In genomic region chr9:23341246-23341645, GRCm38 (mm10) we compare ENCODE assay signal across 30 mouse cellular contexts.
DNase-seq lines count a peak whose midpoint lies in the region; ATAC-seq and TF ChIP-seq lines count a peak whose summit lies in the region.
"Had no signal": no experiment of that assay in that cellular context is flagged by ENCODE, and none has a peak within 500 bp of the region (broad histone marks: within the 10 kb centered on the region; RNA-seq: fewer than 3 reads in every experiment).

No protein-coding gene starts in this region.

- H3K4me1 ChIP-seq in forebrain, postnatal 0 days (ENCODE audit: insufficient read depth): no peaks in the 10 kb centered on the region
- H3K4me1 ChIP-seq in forebrain, embryonic 16.5 days (replicated peaks; ENCODE audit: control insufficient read depth, insufficient read depth, low read length): no peaks in the 10 kb centered on the region
- H3K4me1 ChIP-seq: embryonic facial prominence, embryonic 10.5 days; embryonic facial prominence, embryonic 13.5 days; hindbrain, embryonic 10.5 days had no signal

- no peak overlapping the region for H3K4me2 ChIP-seq in forebrain, postnatal 0 days (ENCODE audit: low read depth)
- no peak overlapping the region for H3K4me2 ChIP-seq in forebrain, embryonic 16.5 days (ENCODE audit: low read length)
- H3K4me2 ChIP-seq: embryonic facial prominence, embryonic 13.5 days; heart, embryonic 12.5 days; heart, embryonic 15.5 days; hindbrain, embryonic 14.5 days had no signal

- peak; percentile 45; the same call in 1 of the 2 replicates for ATAC-seq in forebrain, postnatal 0 days
- ATAC-seq in forebrain, embryonic 16.5 days: no peak
- no peak for ATAC-seq in monocyte, adult 5-6 weeks (replicated peaks; ENCODE audit: insufficient number of reproducible peaks, low FRiP score, low TSS enrichment, poor library complexity, severe bottlenecking)
- ATAC-seq: activated CD4-positive, CD25-positive, alpha-beta regulatory T cell, adult 4 months; forebrain, embryonic 14.5 days; hindbrain, postnatal 0 days; inflammation-experienced regulatory T-cells, adult 6 months; intestine, embryonic 16.5 days had no signal

- H3K9me3 ChIP-seq in forebrain, postnatal 0 days (ENCODE audit: low read length): no peaks in the 10 kb centered on the region
- no peaks in the 10 kb centered on the region for H3K9me3 ChIP-seq in forebrain, embryonic 16.5 days (ENCODE audit: control insufficient read depth, low read length)
- H3K9me3 ChIP-seq: embryonic facial prominence, embryonic 10.5 days; G1E; heart, embryonic 15.5 days; hindbrain, embryonic 10.5 days had no signal

- H3K36me3 ChIP-seq in forebrain, postnatal 0 days (ENCODE audit: insufficient read depth): no peaks in the 10 kb centered on the region
- no peaks in the 10 kb centered on the region for H3K36me3 ChIP-seq in forebrain, embryonic 16.5 days (ENCODE audit: control insufficient read depth, insufficient read depth)
- H3K36me3 ChIP-seq: embryonic facial prominence, embryonic 10.5 days; embryonic facial prominence, embryonic 13.5 days; G1E; heart, embryonic 12.5 days; heart, embryonic 15.5 days; hindbrain, embryonic 10.5 days had no signal

- no peak overlapping the region for H3K4me3 ChIP-seq in forebrain, postnatal 0 days (ENCODE audit: low read depth, low read length)
- no peak overlapping the region for H3K4me3 ChIP-seq in forebrain, embryonic 16.5 days (replicated peaks; ENCODE audit: low read length)
- H3K4me3 ChIP-seq: embryonic facial prominence, embryonic 10.5 days; embryonic facial prominence, embryonic 13.5 days; heart, embryonic 12.5 days; heart, embryonic 15.5 days; hindbrain, embryonic 10.5 days had no signal

- no peaks in the 10 kb centered on the region for H3K27me3 ChIP-seq in forebrain, postnatal 0 days (ENCODE audit: insufficient read depth, low read length)
- no peaks in the 10 kb centered on the region for H3K27me3 ChIP-seq in forebrain, embryonic 16.5 days (replicated peaks; ENCODE audit: control insufficient read depth, insufficient read depth, low read length)
- H3K27me3 ChIP-seq: CH12.LX; embryonic facial prominence, embryonic 13.5 days; heart, embryonic 12.5 days; heart, embryonic 15.5 days had no signal

- H3K9ac ChIP-seq in forebrain, postnatal 0 days: no peak overlapping the region
- H3K9ac ChIP-seq in forebrain, embryonic 16.5 days (replicated peaks; ENCODE audit: low read depth, low read length): no peak overlapping the region
- H3K9ac ChIP-seq: embryonic facial prominence, embryonic 13.5 days; heart, embryonic 12.5 days; heart, embryonic 15.5 days; hindbrain, embryonic 14.5 days had no signal

- H3K27ac ChIP-seq in forebrain, postnatal 0 days (ENCODE audit: low read depth, low read length): no peak overlapping the region
- H3K27ac ChIP-seq in forebrain, embryonic 16.5 days (ENCODE audit: low read length): no peak overlapping the region
- H3K27ac ChIP-seq: embryonic facial prominence, embryonic 10.5 days; embryonic facial prominence, embryonic 13.5 days; heart, embryonic 15.5 days; hindbrain, embryonic 10.5 days; hindbrain, embryonic 14.5 days; hindbrain, postnatal 0 days had no signal

- no peak for TF ChIP-seq CTCF in forebrain, postnatal 0 days (IDR thresholded peaks at IDR 0.05; ENCODE audit: low read depth)

- DNase-seq in forebrain, postnatal 0 days: no peak
- peak; percentile 59 for DNase-seq in NIH3T3 (ENCODE audit: low read depth)
- DNase-seq in retina, embryonic 14.5 days (ENCODE audit: low spot score): peak; percentile 17
- no peak for DNase-seq in thymus, postnatal 25 days
- DNase-seq: adrenal gland, postnatal 10 days; B cell, adult 2 months; cerebellum, adult 11 months; cerebellum, adult 2 months; cerebellum, adult 9-11 months; cerebellum, postnatal 25 days; gastrocnemius, postnatal 10 days; gastrocnemius, postnatal 36 days; heart, postnatal 10 days; heart, postnatal 36 days; kidney, adult 18-20 months had no signal

Comparison
In these comparisons a context has a peak if more than half of its experiments do, and no peak if none do; other contexts are left out.
1. DNase-seq: peak in NIH3T3 (single experiment) and retina, embryonic 14.5 days (single experiment); none in forebrain, postnatal 0 days (single experiment) and thymus, postnatal 25 days (single experiment).